Mouse (Mus musculus) kidney, postnatal 0 days (tissue): Measurements from ENCODE around the gene Gm20388. TPM values are rescaled to one million over a fixed set of nuclear protein-coding genes. Genes with fewer than 3 reads are reported as not detected.

Experiments
- ATAC-seq: fragments of 200-750 bp; cut with Nextera tagmentation; replicated peaks from 2 replicates; pipeline ENCODE4 v1.8.0; 2017; ENCODE audit warnings: low read depth, moderate number of reproducible peaks, moderate TSS enrichment, moderate library complexity; ENCODE audit not compliant: low FRiP score
- DNase-seq: peaks from one replicate; pipeline ENCODE4 v3.0.0-alpha.2; 2016; ENCODE audit warnings: low spot score
- H3K27ac ChIP-seq: fragments of 300-500 bp; sonication (generic); 2 replicates; pipeline ENCODE4 v1.5.1; 2014; ENCODE audit warnings: mild to moderate bottlenecking
- H3K27me3 ChIP-seq: fragments of 300-500 bp; sonication (generic); 2 replicates; pipeline ENCODE4 v1.6.1; 2014; ENCODE audit warnings: low read length, mixed read lengths; ENCODE audit not compliant: insufficient read depth
- H3K36me3 ChIP-seq: fragments of 300-500 bp; sonication (generic); 2 replicates; pipeline ENCODE4 v1.6.1; 2014; ENCODE audit warnings: low read length, mixed read lengths; ENCODE audit not compliant: insufficient read depth
- H3K4me1 ChIP-seq: fragments of 300-500 bp; sonication (generic); replicated peaks from 2 replicates; pipeline ENCODE4 v1.6.1; 2014; ENCODE audit warnings: antibody characterized with exemption, low read length, mixed read lengths; ENCODE audit not compliant: insufficient read depth
- H3K4me2 ChIP-seq: fragments of 300-500 bp; sonication (generic); 2 replicates; pipeline ENCODE4 v1.6.1; 2014; ENCODE audit warnings: mild to moderate bottlenecking, low read length, moderate library complexity, mixed read lengths
- H3K4me3 ChIP-seq: fragments of 300-500 bp; sonication (generic); replicated peaks from 2 replicates; pipeline ENCODE4 v1.5.1; 2014; ENCODE audit warnings: low read depth, low read length
- H3K9ac ChIP-seq: fragments of 300-500 bp; sonication (generic); 2 replicates; pipeline ENCODE4 v1.6.1; 2014; ENCODE audit warnings: low read depth, low read length
- H3K9me3 ChIP-seq: fragments of 300-500 bp; sonication (generic); replicated peaks from 2 replicates; pipeline ENCODE4 v1.6.1; 2016; ENCODE audit warnings: low read length, inconsistent platforms, mixed read lengths
- CTCF ChIP-seq: IDR thresholded peaks from 2 replicates; pipeline ENCODE4 v1.5.1; 2016; ENCODE audit warnings: antibody characterized with exemption, low read depth, mild to moderate bottlenecking, moderate library complexity
- WGBS: fragments of 180-500 bp; shearing (Covaris S2); extraction: QIAGEN DNeasy Blood & Tissue Kit; methylation state at CpG from one replicate; pipeline ENCODE4 v1.1.7; 2014; 5-methylcytosine and 5-hydroxymethylcytosine counted together
- polyA plus RNA-seq: library from polyadenylated mRNA; unstranded; fragments of >200 nt; fragmentation: Nextera tagmentation; extraction: Ambion mirVana; gene quantifications from 2 replicates; pipeline ENCODE4 v1.2.1, GENCODE M21; 2015

Gm20388 gene
- polyA plus RNA-seq, 1 experiment from 2014 or later = not detected

- peaks cover 16% of the 10 kb centered on the region for H3K36me3 ChIP-seq
- peak; percentile 79 for ATAC-seq
Observed at GRCm38 (mm10) chr8:122906463-122907021, 2995.9 kb downstream of the Gm20388 start.

GRCm38 (mm10) chr8:122912150-122912549 lies 3001.5 kb downstream of the Gm20388 start:
- no peak for ATAC-seq
- H3K36me3 ChIP-seq = peaks cover 16% of the 10 kb centered on the region
- WGBS = 74% methylated on average over 3 of the region's 3 CpGs

More at GRCm38 (mm10) chr8:122906463-122907021, 2995.9 kb downstream of the Gm20388 start:
- Histone ChIP-seq H3K27ac (no peak overlapping the region), H3K4me3 (no peak overlapping the region), H3K4me2 (no peak overlapping the region), H3K9me3 (no peaks in the 10 kb centered on the region), H3K27me3 (no peaks in the 10 kb centered on the region), H3K9ac (no peak overlapping the region), H3K4me1 (no peaks in the 10 kb centered on the region)
- 20% methylated on average over 6 of the region's 6 CpGs for WGBS
- TF ChIP-seq CTCF = peak; percentile 92
- peak; percentile 89 for DNase-seq

GRCm38 (mm10) chr8:122912871-122913270 lies 3002.2 kb downstream of the Gm20388 start:
- Histone ChIP-seq H3K4me3 (no peak overlapping the region), H3K27me3 (no peaks in the 10 kb centered on the region), H3K27ac (no peak overlapping the region), H3K36me3 (peaks cover 10% of the 10 kb centered on the region), H3K4me1 (peaks cover 9% of the 10 kb centered on the region), H3K9me3 (no peaks in the 10 kb centered on the region), H3K9ac (no peak overlapping the region), H3K4me2 (no peak overlapping the region)
- WGBS = 84% methylated on average over 4 of the region's 4 CpGs
- TF ChIP-seq CTCF = no peak
- DNase-seq = no peak
- no peak for ATAC-seq

More at GRCm38 (mm10) chr8:122912150-122912549, 3001.5 kb downstream of the Gm20388 start:
- peaks cover 2% of the 10 kb centered on the region; the same call in 1 of the 2 replicates for H3K4me1 ChIP-seq
- no peak for TF ChIP-seq CTCF
- no peak overlapping the region for H3K4me3 ChIP-seq
- H3K9ac ChIP-seq = no peak overlapping the region
- H3K27me3 ChIP-seq = no peaks in the 10 kb centered on the region
- no peak overlapping the region for H3K27ac ChIP-seq
- no peak for DNase-seq
- no peak overlapping the region for H3K4me2 ChIP-seq
- no peaks in the 10 kb centered on the region for H3K9me3 ChIP-seq

GRCm38 (mm10) chr8:122916766-122917165 lies 3006.1 kb downstream of the Gm20388 start:
- Histone ChIP-seq H3K36me3 (peaks cover 7% of the 10 kb centered on the region), H3K9me3 (no peaks in the 10 kb centered on the region), H3K9ac (no peak overlapping the region), H3K4me2 (no peak overlapping the region), H3K27ac (no peak overlapping the region), H3K4me1 (peaks cover 16% of the 10 kb centered on the region), H3K4me3 (no peak overlapping the region), H3K27me3 (no peaks in the 10 kb centered on the region)
- DNase-seq (no peak), ATAC-seq (no peak)
- WGBS = 36% methylated on average over 3 of the region's 3 CpGs
- no peak for TF ChIP-seq CTCF

GRCm38 (mm10) chr8:122917531-122918392 lies 3007.1 kb downstream of the Gm20388 start:
- Histone ChIP-seq H3K27me3 (no peaks in the 10 kb centered on the region), H3K36me3 (peaks cover 7% of the 10 kb centered on the region), H3K9ac (no peak overlapping the region), H3K9me3 (no peaks in the 10 kb centered on the region), H3K4me1 (peaks cover 16% of the 10 kb centered on the region), H3K4me3 (no peak overlapping the region), H3K27ac (no peak overlapping the region), H3K4me2 (no peak overlapping the region)
- WGBS = 36% methylated on average over 11 of the region's 11 CpGs
- no peak for TF ChIP-seq CTCF
- DNase-seq (peak; percentile 59), ATAC-seq (no peak)

GRCm38 (mm10) chr8:122918438-122919107 lies 3007.9 kb downstream of the Gm20388 start:
- H3K4me2 ChIP-seq = no peak overlapping the region
- H3K27ac ChIP-seq = no peak overlapping the region

More at GRCm38 (mm10) chr8:122918438-122919107, 3007.9 kb downstream of the Gm20388 start:
- H3K4me3 ChIP-seq = no peak overlapping the region
- no peaks in the 10 kb centered on the region for H3K27me3 ChIP-seq
- H3K9me3 ChIP-seq = no peaks in the 10 kb centered on the region
- no peak overlapping the region for H3K9ac ChIP-seq
- TF ChIP-seq CTCF = no peak
- ATAC-seq (no peak), DNase-seq (no peak)
- peaks cover 7% of the 10 kb centered on the region for H3K36me3 ChIP-seq
- 64% methylated on average over 7 of the region's 7 CpGs for WGBS
- peaks cover 16% of the 10 kb centered on the region for H3K4me1 ChIP-seq
